Mouse (Mus musculus) heart, embryonic 15.5 days (tissue): ENCODE data around the gene Rnf13. TPM values are rescaled to one million over a fixed set of nuclear protein-coding genes. Genes with fewer than 3 reads are reported as not detected.
A peak's percentile ranks its signal among the peaks of the same experiment; 100 is the strongest.

Source experiments
- ATAC-seq: fragments of 200-750 bp; cut with Nextera tagmentation; replicated peaks from 2 replicates; pipeline ENCODE4 v1.8.0; 2017; ENCODE audit warnings: low read depth, moderate TSS enrichment; ENCODE audit not compliant: insufficient number of reproducible peaks, insufficient read depth, low FRiP score
- H3K27ac ChIP-seq: fragments of 300-500 bp; sonication (generic); 2 replicates; pipeline ENCODE4 v1.5.1; 2015; ENCODE audit warnings: mild to moderate bottlenecking, inconsistent platforms
- H3K27me3 ChIP-seq: fragments of 300-500 bp; sonication (generic); 2 replicates; pipeline ENCODE4 v1.6.1; 2015; ENCODE audit warnings: inconsistent platforms
- H3K36me3 ChIP-seq: fragments of 300-500 bp; sonication (generic); 2 replicates; pipeline ENCODE4 v1.6.1; 2015; ENCODE audit warnings: mild to moderate bottlenecking, inconsistent platforms
- H3K4me1 ChIP-seq: fragments of 300-500 bp; sonication (generic); replicated peaks from 2 replicates; pipeline ENCODE4 v1.6.1; 2015; ENCODE audit warnings: inconsistent platforms
- H3K4me2 ChIP-seq: fragments of 300-500 bp; sonication (generic); 2 replicates; pipeline ENCODE4 v1.6.1; 2015; ENCODE audit warnings: inconsistent platforms, mild to moderate bottlenecking, moderate library complexity
- H3K4me3 ChIP-seq: fragments of 300-500 bp; sonication (generic); 2 replicates; pipeline ENCODE4 v1.5.1; 2015; ENCODE audit warnings: mild to moderate bottlenecking, inconsistent platforms
- H3K9ac ChIP-seq: fragments of 300-500 bp; sonication (generic); 2 replicates; pipeline ENCODE4 v1.6.1; 2015; ENCODE audit warnings: mild to moderate bottlenecking, inconsistent platforms
- H3K9me3 ChIP-seq: fragments of 300-500 bp; sonication (generic); replicated peaks from 2 replicates; pipeline ENCODE4 v1.6.1; 2016; ENCODE audit warnings: inconsistent platforms
- WGBS: fragments of 180-500 bp; shearing (Covaris S2); methylation state at CpG from one replicate; pipeline ENCODE4 v1.1.7; 2015; ENCODE audit warnings: mixed read lengths; 5-methylcytosine and 5-hydroxymethylcytosine counted together
- polyA plus RNA-seq: library from polyadenylated mRNA; unstranded; fragments of >200 nt; fragmentation: Nextera tagmentation; extraction: Ambion mirVana; gene quantifications from 2 replicates; pipeline ENCODE4 v1.2.1, GENCODE M21; 2015

Rnf13 gene
- 73.6 and 85.8 TPM in 2 replicates for polyA plus RNA-seq

DNA sequence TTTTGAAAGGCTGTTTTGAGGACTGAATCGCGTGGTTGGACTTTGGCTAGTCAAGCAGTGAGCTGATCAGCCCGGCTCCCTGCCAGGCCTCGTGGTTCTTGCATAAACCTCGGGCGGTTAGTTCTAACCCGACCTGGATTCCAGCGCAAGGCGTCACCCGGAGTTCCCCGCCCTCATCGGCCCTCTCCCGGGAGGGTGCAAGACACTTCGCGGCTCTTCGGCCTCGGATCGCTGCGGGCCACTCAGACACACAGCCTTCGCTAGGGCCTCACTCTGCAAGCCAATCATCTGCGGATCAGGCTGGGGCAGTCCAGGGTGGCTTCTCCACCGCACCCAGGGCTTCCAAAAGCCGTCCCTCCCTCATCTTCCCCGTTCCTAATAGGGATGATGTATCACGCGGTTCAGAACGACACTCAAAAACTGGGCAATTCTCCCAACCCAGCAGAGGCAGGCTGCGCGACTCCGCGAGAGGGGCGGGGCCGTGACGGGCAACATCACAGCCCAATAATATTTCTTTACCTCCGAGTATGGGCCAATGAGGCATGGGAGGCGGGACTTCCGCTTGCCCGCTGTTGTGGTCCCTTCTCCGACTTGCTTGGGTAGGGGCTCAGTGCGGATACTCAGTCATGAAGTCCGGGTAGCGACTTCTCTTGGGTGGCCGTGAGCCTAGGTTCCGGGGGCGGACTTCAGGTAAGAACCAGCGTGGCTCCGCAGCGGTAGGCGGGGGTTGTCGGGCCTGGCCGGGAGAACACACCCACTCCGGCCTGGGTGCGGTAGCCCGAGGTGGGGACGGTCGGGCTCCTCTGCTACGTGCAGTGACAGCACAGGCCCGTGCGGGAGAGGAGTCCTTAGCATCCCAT, at the start of gene Rnf13:
TSS of gene Rnf13 (plus strand) at position 552 of the 860 bp plus-strand sequence.
- peaks cover 7% of the 10 kb centered on the region for H3K4me1 ChIP-seq
- WGBS = under 1% methylated on average over 59 of the region's 59 CpGs
- no peaks in the 10 kb centered on the region for H3K36me3 ChIP-seq
- H3K9me3 ChIP-seq = no peaks in the 10 kb centered on the region
- peak within 1 kb of the TSS; percentile 75 for H3K9ac ChIP-seq
- peak; percentile 97 for ATAC-seq
- peak within 1 kb of the TSS; percentile 84 for H3K4me2 ChIP-seq
- H3K27ac ChIP-seq = peak within 1 kb of the TSS; percentile 96
- no peaks in the 10 kb centered on the region for H3K27me3 ChIP-seq
- peak within 1 kb of the TSS; percentile 79 for H3K4me3 ChIP-seq

GRCm38 (mm10) chr3:57691772-57692171, 44.1 kb upstream of the Rnf13 start:
- Histone ChIP-seq H3K9me3 (no peaks in the 10 kb centered on the region), H3K27ac (no peak overlapping the region), H3K27me3 (no peaks in the 10 kb centered on the region), H3K9ac (no peak overlapping the region), H3K4me2 (no peak overlapping the region), H3K4me3 (no peak overlapping the region), H3K36me3 (no peaks in the 10 kb centered on the region), H3K4me1 (no peaks in the 10 kb centered on the region)
- 74% methylated on average over 4 of the region's 4 CpGs for WGBS
- ATAC-seq = no peak

DNA sequence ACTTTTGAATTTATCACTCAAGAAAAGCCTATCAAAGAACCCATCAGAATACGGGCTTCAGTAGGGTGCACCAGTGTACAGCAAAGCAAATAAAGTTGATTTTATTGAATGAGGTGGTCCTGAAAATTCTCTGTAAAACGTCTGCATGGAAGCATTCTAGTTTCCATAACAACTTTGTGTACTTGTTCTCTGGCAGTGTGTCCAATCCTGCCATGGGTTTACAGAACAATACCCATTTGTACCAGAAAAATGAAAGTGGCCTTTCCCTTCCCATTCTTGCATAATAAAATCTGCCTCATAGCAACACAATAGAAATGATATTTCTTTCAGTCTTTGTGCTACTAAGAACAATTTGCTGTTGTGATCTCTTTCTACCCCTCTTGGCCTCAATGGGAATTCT, 43.1 kb upstream of the Rnf13 start, which contains the start of gene Ankub1:
TSS of gene Ankub1 (minus strand) at position 81 of the 400 bp plus-strand sequence.
- Histone ChIP-seq H3K9me3 (no peaks in the 10 kb centered on the region), H3K4me3 (no peak within 1 kb of the TSS), H3K4me1 (no peaks in the 10 kb centered on the region), H3K9ac (no peak within 1 kb of the TSS), H3K4me2 (no peak within 1 kb of the TSS), H3K36me3 (no peaks in the 10 kb centered on the region), H3K27ac (no peak within 1 kb of the TSS), H3K27me3 (no peaks in the 10 kb centered on the region)
- ATAC-seq = no peak
- 51% methylated on average over 2 of the region's 2 CpGs for WGBS

DNA sequence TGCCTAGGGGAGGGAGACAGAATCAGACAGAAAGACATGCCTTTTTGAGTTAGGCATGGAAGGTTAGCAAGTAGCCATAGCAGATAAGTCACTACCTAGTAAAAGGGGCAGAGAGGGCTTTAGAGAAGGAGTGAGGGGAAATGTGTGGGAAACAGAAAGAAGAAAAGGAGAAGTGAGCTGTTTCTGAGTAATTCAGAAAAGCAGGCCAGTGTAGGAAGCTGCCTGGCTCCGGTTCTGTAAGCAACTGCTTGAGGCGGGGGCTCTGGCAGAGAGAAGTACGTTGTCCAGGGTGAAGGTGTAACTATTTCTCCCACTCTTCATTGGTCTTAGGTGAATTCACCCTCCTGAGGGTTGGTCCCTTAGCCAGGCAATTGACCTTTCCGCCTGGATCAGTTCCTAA, 39.6 kb upstream of the Rnf13 start:
- H3K9me3 ChIP-seq = no peaks in the 10 kb centered on the region
- ATAC-seq = no peak
- H3K4me1 ChIP-seq = no peaks in the 10 kb centered on the region
- H3K36me3 ChIP-seq = no peaks in the 10 kb centered on the region
- H3K4me3 ChIP-seq = no peak overlapping the region
- no peak overlapping the region for H3K9ac ChIP-seq
- no peak overlapping the region for H3K4me2 ChIP-seq
- no peak overlapping the region for H3K27ac ChIP-seq
- H3K27me3 ChIP-seq = no peaks in the 10 kb centered on the region
- 84% methylated on average over 4 of the region's 4 CpGs for WGBS

DNA sequence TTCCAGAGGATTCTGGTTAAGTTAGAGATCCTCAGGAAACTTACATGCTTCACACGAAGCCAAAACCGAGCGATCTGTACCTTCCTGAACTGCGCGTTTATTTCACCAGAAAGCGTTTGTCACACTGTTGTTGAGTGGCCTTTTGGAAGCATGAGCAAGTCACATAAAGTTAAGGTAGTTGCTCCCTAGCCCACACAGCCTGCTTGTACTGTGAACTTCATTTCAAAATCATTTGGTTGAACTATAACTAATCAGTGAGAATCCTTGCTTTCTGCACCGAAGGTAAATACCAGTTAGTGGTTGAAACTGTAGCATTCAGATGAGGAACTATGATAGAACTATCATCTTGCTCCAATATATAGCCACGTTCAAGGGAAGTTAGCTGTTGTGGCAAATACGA, 39.1 kb upstream of the Rnf13 start:
- no peak overlapping the region for H3K4me3 ChIP-seq

DNA sequence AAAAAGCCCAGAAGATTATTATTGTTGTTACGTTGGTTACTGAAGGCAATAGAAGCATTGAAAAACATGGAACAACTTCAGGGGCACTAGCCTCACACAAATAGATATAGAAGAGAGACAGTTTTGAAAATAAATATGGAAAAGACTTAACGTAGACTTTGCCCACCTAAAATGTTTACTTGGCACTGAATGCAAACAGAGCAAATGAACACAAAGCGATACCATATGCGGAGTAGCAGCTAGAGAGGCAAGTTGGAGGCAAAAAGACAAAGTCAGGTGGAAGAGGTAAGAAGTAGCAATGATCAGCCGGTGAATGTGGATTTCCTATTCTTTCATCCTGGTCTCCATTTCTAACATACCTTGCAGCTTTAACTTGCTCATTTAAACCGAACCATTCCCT, 21.7 kb upstream of the Rnf13 start:
- Histone ChIP-seq H3K4me2 (no peak overlapping the region), H3K9ac (no peak overlapping the region), H3K4me3 (no peak overlapping the region), H3K4me1 (no peaks in the 10 kb centered on the region), H3K36me3 (no peaks in the 10 kb centered on the region), H3K27me3 (no peaks in the 10 kb centered on the region), H3K9me3 (no peaks in the 10 kb centered on the region), H3K27ac (no peak overlapping the region)
- 88% methylated on average over 6 of the region's 6 CpGs for WGBS
- no peak for ATAC-seq

More for the DNA sequence above, 39.1 kb upstream of the Rnf13 start:
- no peak overlapping the region for H3K27ac ChIP-seq
- H3K27me3 ChIP-seq = no peaks in the 10 kb centered on the region
- no peaks in the 10 kb centered on the region for H3K36me3 ChIP-seq
- no peak for ATAC-seq
- 89% methylated on average over 9 of the region's 9 CpGs for WGBS
- no peak overlapping the region for H3K4me2 ChIP-seq
- no peaks in the 10 kb centered on the region for H3K4me1 ChIP-seq
- H3K9ac ChIP-seq = no peak overlapping the region
- H3K9me3 ChIP-seq = no peaks in the 10 kb centered on the region

DNA sequence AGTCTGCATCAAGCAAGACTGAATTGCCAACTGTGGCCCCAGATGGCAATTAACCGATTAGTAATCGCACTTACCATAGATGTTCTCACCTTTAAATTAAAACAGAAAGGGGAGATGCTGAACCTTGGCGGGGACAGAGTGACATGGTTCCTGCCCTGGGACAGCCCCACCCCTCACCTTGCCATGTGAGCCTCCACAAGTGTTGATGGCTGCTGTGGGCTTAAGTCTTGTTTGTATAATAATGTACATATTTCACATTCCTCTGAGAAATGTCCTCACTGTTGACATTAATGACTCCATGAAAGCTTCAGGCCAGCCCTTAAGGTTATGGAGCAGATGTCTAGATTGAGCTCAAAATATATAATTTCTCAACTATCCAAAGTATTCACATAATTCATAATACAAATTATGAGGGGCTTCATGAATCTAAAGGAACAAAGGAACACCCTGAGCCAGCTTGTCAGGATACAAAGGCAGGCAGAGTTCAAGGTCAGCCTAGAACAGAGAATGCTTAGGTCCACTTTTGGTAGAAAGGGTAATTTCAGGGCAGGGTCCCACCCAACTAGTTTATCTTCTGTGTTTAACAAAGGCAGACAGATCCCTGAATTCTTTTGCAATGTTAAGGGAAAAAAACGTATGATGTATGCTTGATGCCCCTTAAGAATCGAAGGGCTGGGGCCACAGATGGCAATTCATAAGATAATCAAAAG, 3.5 kb upstream of the Rnf13 start:
- Histone ChIP-seq H3K27me3 (no peaks in the 10 kb centered on the region), H3K4me2 (no peak overlapping the region), H3K4me3 (no peak overlapping the region), H3K9ac (no peak overlapping the region), H3K4me1 (peaks cover 3% of the 10 kb centered on the region), H3K9me3 (no peaks in the 10 kb centered on the region), H3K36me3 (no peaks in the 10 kb centered on the region), H3K27ac (no peak overlapping the region)
- 80% methylated on average over 5 of the region's 5 CpGs for WGBS
- no peak for ATAC-seq

DNA sequence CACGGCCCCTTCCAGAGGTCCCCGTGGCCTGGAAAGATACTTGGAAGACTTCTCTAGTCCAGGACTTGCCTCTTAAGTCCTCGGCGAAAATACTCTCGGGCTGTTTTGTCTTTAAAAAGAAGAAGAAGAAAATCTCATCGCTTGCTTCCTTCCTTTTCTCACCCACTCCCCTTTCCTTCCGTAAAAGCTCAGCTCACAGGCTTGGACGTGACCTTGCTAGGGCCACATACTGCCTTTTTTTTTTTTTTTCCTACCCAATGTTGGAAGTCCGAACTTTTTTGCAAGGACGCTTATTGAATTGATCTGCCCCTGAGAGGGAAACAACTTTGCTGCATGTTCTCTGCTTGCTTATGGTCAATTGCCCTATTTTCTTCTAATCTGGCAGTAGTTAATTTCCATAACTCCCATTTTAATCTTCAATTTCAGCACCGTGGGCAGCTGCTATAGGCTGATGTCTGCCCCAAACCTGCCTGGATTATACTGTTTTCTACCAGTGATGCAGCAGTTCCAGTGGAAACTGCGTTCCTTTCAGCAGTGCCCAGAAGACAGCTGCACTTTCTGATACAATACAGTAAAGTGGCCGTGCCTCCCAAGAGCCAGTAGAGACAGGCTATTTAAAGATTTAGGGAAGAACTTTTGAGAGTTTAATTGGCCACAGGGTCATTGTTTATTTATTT, 695 bp downstream of the Rnf13 start:
- under 1% methylated on average over 13 of the region's 13 CpGs for WGBS
- peak overlapping the region; percentile 96 for H3K27ac ChIP-seq
- H3K4me2 ChIP-seq = peak overlapping the region; percentile 84
- H3K36me3 ChIP-seq = no peaks in the 10 kb centered on the region
- no peak for ATAC-seq
- H3K4me3 ChIP-seq = peak overlapping the region; percentile 79
- no peaks in the 10 kb centered on the region for H3K9me3 ChIP-seq
- no peaks in the 10 kb centered on the region for H3K27me3 ChIP-seq
- H3K9ac ChIP-seq = peak overlapping the region; percentile 75
- peaks cover 7% of the 10 kb centered on the region for H3K4me1 ChIP-seq

DNA sequence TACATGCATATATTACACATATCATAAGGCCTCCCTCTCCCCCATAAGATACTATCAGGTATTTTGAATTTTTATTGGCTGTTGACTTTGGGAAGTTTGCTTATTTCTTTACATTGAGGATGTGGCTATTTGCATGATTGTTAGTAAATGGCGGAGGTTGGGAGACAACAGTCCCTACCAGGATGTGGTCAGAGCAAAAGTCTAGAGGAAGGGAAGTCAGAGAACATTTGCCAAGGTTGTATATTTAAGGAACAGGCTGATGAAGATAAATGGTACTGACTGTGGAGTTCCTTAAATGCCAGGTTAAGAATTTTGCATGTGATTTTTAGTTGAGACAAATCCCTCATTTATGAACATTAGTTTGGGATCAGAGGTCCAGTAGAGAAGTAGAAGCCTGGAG, 4.0 kb downstream of the Rnf13 start:
- Histone ChIP-seq H3K27me3 (no peaks in the 10 kb centered on the region), H3K4me3 (no peak overlapping the region), H3K4me1 (peaks cover 7% of the 10 kb centered on the region), H3K9ac (no peak overlapping the region), H3K4me2 (no peak overlapping the region), H3K27ac (no peak overlapping the region), H3K9me3 (no peaks in the 10 kb centered on the region), H3K36me3 (no peaks in the 10 kb centered on the region)
- 92% methylated on average over 1 of the region's 1 CpGs for WGBS
- no peak for ATAC-seq

GRCm38 (mm10) chr3:57748576-57749267, 12.9 kb downstream of the Rnf13 start:
- no peaks in the 10 kb centered on the region for H3K27me3 ChIP-seq
- 90% methylated on average over 3 of the region's 3 CpGs for WGBS
- H3K4me2 ChIP-seq = no peak overlapping the region
- H3K36me3 ChIP-seq = peaks cover 4% of the 10 kb centered on the region; the same call in 1 of the 2 replicates
- H3K4me1 ChIP-seq = no peaks in the 10 kb centered on the region
- no peak overlapping the region for H3K9ac ChIP-seq
- no peaks in the 10 kb centered on the region for H3K9me3 ChIP-seq
- no peak overlapping the region for H3K27ac ChIP-seq
- ATAC-seq = no peak
- H3K4me3 ChIP-seq = no peak overlapping the region

GRCm38 (mm10) chr3:57776915-57777314, 41.1 kb downstream of the Rnf13 start:
- 75% methylated on average over 2 of the region's 2 CpGs for WGBS
- Histone ChIP-seq H3K4me3 (no peak overlapping the region), H3K27me3 (no peaks in the 10 kb centered on the region), H3K27ac (no peak overlapping the region), H3K9me3 (no peaks in the 10 kb centered on the region), H3K9ac (no peak overlapping the region), H3K4me2 (no peak overlapping the region), H3K36me3 (peaks cover 8% of the 10 kb centered on the region; the same call in 1 of the 2 replicates), H3K4me1 (0 out of 2 replicates have a peak, but pooled peaks cover 2% of the 10 kb centered on the region)
- ATAC-seq = no peak
